Mouse (Mus musculus): ENCODE results near the gene Smu1.

Smu1 gene

GRCm38 (mm10) chr4:40757157-40757779, 455 bp downstream of the Smu1 start:
- DNase-seq (ENCODE audit: low read depth, low spot score), result no peak

DNA sequence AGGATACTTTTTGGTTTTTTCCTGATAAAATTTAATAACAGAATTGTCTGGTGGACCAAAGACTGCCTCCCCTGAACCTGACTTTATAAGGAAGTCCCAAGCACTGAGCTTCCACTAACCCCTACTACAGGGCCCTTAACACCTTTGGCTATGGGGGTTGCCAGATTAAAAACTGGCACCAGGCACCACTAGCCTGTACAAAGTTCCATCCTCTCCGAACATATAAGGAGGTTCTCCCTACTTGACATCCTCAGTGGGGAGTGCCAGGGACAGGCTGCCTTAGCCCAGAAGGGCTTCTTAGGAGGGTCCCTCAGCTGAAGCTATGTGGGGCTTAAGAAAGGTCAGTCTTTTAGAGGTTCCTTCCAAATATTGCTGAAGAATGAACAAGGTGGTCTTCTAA, 22.4 kb downstream of the Smu1 start:
- DNase-seq (ENCODE audit: low read depth, low spot score), result no peak

DNA sequence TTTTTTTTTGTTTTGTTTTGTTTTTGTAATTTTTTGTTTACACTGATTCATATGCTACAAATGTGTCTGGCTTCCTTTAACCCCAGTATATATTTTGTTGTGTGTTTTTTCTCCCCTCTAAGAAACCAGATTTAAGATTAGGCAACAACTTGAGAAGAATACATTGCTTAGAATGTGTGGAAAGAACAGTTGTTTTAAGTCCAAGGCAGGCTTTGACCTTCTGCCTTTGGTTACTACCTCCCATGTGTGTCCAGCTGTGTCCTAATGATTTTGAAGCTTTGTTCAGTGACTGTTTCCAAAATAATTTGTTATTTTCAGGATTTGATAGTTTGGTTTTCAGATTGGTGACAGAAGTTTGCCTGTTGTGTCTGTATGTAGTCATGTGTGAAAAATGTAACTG, 26.5 kb downstream of the Smu1 start:
- DNase-seq (ENCODE audit: low read depth, low spot score), result no peak

- no peak for DNase-seq (ENCODE audit: low read depth, low spot score)
These were observed 30.5 kb downstream of the Smu1 start for GRCm38 (mm10) chr4:40727247-40727646.

GRCm38 (mm10) chr4:40725554-40725953, 32.2 kb downstream of the Smu1 start:
- no peak for DNase-seq (ENCODE audit: low read depth, low spot score)

DNA sequence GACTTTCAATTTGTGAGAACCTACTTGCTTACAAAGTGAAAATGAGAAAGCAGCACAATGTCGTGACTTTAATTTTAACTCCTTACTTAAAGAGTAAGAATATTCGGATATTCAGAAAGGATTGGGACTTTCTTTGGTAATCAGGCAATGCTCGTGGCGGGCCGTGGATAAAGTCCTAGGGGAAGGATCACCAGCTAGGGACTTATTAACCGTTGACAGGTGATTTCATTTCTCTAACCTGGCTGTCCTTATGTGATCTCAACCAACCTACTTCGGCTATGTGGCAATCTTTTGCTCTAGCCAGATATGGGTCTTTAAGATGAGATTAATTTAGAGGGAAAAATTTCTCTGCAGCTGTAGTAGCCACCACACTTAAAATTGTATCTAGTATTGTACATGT, 32.6 kb downstream of the Smu1 start:
- no peak for DNase-seq (ENCODE audit: low read depth, low spot score)

DNA sequence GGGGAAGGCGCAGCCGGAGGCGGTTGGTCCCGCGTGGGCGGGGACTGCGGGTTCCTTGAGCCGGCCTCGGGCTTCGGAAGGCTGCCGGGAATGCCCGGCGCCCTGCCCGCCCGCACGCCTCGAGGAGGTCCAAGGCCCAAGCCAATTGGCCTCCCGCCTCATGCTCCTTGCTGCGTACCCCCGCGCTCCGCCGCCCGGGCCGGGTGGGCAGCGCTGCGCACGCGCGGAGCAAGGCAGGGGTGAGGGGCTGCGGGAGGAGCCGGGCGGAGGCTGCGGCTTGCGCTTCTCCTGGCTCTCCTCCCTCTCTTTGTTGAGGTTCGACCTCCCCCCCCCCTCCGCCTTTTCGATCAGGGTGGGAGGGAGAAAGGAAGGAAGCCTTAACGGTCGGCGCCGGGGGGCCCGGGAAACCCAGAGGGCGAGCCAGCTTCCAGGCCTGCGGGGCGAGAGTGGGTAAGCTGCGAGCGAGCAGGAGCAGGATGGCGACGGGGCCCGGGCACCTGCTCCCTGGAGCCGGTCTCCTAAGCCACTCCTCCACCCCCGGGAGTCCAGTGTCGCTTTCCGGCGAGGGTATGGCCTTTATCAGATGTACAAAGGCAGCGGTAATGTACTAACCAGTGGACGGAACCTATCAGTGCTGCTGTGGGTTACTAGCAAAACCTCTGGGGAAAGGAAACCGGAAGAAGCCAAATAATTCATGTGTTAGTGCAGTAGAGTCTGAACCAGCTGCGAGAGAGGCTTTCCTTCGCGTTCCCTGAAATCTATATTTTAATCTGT, 34.8 kb downstream of the Smu1 start:
- peak; percentile 74 for DNase-seq (ENCODE audit: low read depth, low spot score)

DNA sequence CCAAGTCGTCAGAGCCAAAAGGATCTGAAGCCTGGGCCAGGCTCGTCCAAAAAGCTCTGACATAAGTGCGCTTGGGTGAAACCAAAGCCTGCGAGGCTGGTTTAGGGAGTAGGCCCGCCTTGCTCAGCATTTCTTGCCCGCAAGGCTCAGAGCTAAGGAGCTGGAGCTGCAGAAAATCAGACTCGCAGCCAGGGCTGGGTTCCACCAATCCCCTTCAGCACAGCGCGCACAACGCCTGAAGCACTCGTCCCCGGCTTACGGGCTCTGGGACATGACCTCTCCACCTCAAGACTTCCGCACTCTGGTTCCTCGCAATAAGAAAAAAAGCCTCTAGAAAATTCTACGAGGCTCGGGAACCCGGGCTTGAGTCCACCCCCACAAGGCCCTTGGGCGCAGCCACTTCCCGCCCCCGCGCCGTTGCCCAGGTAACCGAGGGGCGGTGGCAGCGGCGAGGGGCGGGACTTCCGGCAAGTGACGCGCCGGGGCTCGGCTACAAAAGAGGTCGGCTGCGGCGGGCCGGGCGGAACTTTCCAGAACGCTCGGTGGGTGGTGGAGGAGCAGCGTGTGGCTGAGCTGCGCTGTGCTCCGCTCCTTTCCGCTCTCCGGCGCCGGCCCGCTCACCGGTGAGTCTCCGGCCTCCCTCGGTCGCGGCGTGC, 35.6 kb downstream of the Smu1 start, which contains the start of gene Dnaja1:
Dnaja1 (plus strand) TSS at position 140 of the 656 bp plus-strand sequence.
- peak; percentile 86 for DNase-seq (ENCODE audit: low read depth, low spot score)

- no peak for DNase-seq (ENCODE audit: low read depth, low spot score)
These were observed 36.8 kb downstream of the Smu1 start for GRCm38 (mm10) chr4:40720910-40721309.

- no peak for DNase-seq (ENCODE audit: low read depth, low spot score)
These were observed 40.6 kb downstream of the Smu1 start for GRCm38 (mm10) chr4:40717141-40717540.

GRCm38 (mm10) chr4:40703710-40704275, 53.9 kb downstream of the Smu1 start:
- no peak for DNase-seq (ENCODE audit: low read depth, low spot score)

- DNase-seq (ENCODE audit: low read depth, low spot score), result peak; percentile 93
These were observed 54.7 kb downstream of the Smu1 start, which contains the start of gene Aptx for GRCm38 (mm10) chr4:40702797-40703709. Gene Aptx, minus strand, starts transcription at chr4:40703194.

DNA sequence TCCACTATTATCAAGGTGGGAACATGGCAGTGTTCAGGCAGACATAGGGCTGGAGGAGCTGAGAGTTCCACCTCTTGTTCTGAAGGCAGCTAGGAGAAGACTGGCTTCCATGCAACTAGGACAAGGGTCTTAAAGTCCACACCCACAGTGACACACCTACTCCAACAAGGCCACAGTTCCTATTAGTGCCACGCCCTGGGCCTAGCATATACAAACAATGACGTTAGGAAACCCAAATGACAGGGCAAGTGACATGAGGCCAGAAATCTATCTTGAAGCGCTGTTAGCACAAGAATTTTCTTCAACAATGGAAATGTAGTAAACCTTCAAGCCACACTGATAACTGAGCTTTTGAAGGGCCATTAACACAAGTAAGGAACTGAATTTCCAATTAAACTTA, 55.9 kb downstream of the Smu1 start:
- no peak for DNase-seq (ENCODE audit: low read depth, low spot score)

GRCm38 (mm10) chr4:40700216-40700615, 57.5 kb downstream of the Smu1 start:
- no peak for DNase-seq (ENCODE audit: low read depth, low spot score)

GRCm38 (mm10) chr4:40697059-40697458, 60.7 kb downstream of the Smu1 start:
- no peak for DNase-seq (ENCODE audit: low read depth, low spot score)

DNA sequence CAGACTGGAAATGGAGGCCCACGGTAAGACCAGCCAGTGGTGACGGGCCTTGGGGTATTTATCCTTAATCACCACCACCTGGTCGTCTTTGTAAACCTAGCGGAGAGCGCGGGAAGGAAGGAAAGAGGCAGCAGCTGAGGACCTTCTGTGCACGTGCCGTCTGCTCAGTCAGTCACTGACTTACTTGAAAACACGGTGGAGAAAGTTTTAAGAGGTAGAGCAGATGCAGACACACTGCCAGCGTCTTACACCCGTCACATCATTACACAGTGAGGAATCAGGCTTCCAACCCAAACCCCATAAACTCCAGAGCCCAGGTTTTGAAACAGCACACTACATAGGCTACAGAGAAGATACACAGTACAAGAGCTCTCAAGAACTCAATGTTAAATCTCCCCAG, 66.6 kb downstream of the Smu1 start:
- DNase-seq (ENCODE audit: low read depth, low spot score), result no peak

All from brain, embryonic 18.5 days (tissue).